Mouse (Mus musculus) kidney, adult 2 months (tissue): ENCODE results near the gene Rrp8. TPM values are rescaled to one million over a fixed set of nuclear protein-coding genes. Genes with fewer than 3 reads are reported as not detected.
A peak's percentile ranks its signal among the peaks of the same experiment; 100 is the strongest.
"Not testable (repeated sequence)": the region's sequence is repeated elsewhere in the genome, so short reads cannot be mapped to it uniquely, and the experiment has no call there.

ENCODE experiments used
- DNase-seq: peaks from one replicate; pipeline ENCODE4 v3.0.0; 2021
- H3K27ac ChIP-seq: fragments of 200-500 bp; 2 replicates; pipeline ENCODE4 v1.5.1; 2012; ENCODE audit warnings: low read depth, low read length, control low read depth, inconsistent platforms; ENCODE audit not compliant: insufficient read depth
- H3K27me3 ChIP-seq: fragments of 200-500 bp; replicated peaks from 2 replicates; pipeline ENCODE4 v1.6.1; 2012; ENCODE audit warnings: mild to moderate bottlenecking, moderate library complexity, low read length, inconsistent platforms; ENCODE audit not compliant: control insufficient read depth, insufficient read depth
- H3K36me3 ChIP-seq: fragments of 200-500 bp; 2 replicates; pipeline ENCODE4 v1.6.1; 2012; ENCODE audit warnings: mild to moderate bottlenecking, moderate library complexity, low read length, inconsistent platforms; ENCODE audit not compliant: control insufficient read depth, insufficient read depth
- H3K4me1 ChIP-seq: fragments of 200-500 bp; 2 replicates; pipeline ENCODE4 v1.6.1; 2011; ENCODE audit warnings: low read length; ENCODE audit not compliant: control insufficient read depth, insufficient read depth
- H3K4me3 ChIP-seq: fragments of 200-500 bp; 2 replicates; pipeline ENCODE4 v1.5.1; 2011; ENCODE audit warnings: mild to moderate bottlenecking, low read depth, low read length, control low read depth; ENCODE audit not compliant: insufficient read depth
- CTCF ChIP-seq: fragments of 200-500 bp; conservative IDR thresholded peaks from 2 replicates; pipeline ENCODE4 v1.5.1; 2011; ENCODE audit warnings: low read depth, mild to moderate bottlenecking, control low read depth, low read length, moderate library complexity, mixed read lengths; ENCODE audit not compliant: insufficient read depth, insufficient read length
- POLR2A ChIP-seq: fragments of 200-500 bp; IDR thresholded peaks from one replicate; pipeline ENCODE4 v1.6.1; 2011; ENCODE audit warnings: low read depth, low read length, control low read depth
- WGBS: fragments of 180-500 bp; shearing (Covaris S2); methylation state at CpG from one replicate; pipeline ENCODE4 v1.1.7; 2018; 5-methylcytosine and 5-hydroxymethylcytosine counted together
- polyA plus RNA-seq: library from polyadenylated mRNA; depleted of rRNA; stranded (reverse); fragments of >200 nt; gene quantifications from 2 replicates; pipeline ENCODE4 v1.2.3, GENCODE M21; 2012

The Rrp8 gene
- polyA plus RNA-seq, 1 experiment = 7.5 TPM

DNA sequence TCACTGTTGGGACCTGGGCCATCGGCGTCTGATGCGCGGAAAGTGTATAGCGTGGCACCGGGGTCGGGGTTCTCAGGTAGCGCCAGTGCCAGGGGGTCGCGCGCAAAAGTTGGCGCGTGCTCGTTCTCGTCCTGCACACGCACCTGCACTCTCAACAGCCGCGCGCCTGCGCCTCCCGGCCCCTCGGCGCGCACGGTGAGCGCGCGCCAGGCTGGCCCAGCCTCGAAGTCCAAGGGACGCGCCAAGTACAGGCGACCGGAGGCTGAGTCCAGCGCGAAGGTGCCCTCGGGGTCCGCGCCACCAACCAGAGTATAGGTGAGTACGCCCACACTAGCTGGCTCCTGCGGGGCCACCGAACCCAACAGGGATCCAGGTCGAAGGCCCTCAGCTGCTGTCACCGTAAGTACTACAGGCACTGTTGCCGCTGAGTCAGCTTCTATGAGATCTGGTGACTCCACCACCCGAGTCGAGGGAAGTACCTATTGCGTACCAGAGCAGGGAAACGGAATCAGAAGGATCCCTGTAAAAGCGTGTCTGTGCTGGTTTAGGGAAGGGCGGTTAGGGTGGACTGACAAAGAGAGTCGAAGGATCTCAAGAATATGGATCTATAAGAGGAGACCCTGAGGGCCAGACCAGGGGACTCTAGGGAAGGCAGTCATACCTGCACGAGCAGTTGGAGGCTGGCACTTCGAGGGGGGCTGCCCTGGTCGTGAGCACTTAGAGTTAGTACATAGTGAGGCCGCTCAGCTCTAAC, 25.5 kb upstream of the Rrp8 start:
- no peak overlapping the region for H3K4me3 ChIP-seq
- 72% methylated on average over 55 of the region's 55 CpGs for WGBS
- no peak for DNase-seq
- TF ChIP-seq POLR2A (no peak), CTCF (no peak)
- no peaks in the 10 kb centered on the region for H3K27me3 ChIP-seq
- H3K36me3 ChIP-seq = no peaks in the 10 kb centered on the region; the same call in 1 of the 2 replicates
- no peak overlapping the region for H3K27ac ChIP-seq
- no peaks in the 10 kb centered on the region for H3K4me1 ChIP-seq

DNA sequence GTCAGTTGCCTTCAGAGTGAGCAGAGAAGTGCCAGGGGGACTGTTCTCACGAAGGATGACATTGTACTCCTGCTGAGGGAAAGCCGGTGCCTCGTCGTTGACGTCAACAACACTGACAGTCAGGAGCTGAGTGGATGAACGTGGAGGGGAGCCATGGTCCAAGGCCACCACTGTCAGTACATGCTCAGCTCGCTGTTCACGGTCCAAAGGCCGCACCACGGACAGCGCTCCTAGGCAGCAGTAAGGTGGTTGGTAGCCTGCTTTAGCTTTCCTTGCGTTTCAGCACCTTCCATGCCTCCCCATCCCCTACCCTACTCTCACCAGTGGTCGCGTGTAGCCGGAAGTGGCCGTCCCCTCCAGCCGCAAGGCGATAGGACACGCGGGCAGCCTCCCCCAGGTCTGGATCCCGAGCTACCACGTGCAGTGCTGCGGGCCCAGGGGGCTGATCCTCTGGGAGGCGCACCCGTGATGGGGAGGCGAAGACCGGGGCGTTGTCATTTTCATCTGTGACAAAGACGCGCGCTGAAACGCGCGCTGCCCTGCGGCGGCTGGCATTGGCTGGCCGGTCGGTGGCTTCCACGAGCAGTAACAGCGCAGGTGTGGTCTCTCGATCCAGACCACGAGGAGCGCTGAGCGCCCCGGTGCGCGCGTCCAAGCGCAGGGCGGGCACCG, 24.8 kb upstream of the Rrp8 start:
- 62% methylated on average over 51 of the region's 51 CpGs for WGBS
- H3K36me3 ChIP-seq = no peaks in the 10 kb centered on the region; the same call in 1 of the 2 replicates
- no peaks in the 10 kb centered on the region for H3K27me3 ChIP-seq
- no peaks in the 10 kb centered on the region for H3K4me1 ChIP-seq
- no peak for DNase-seq
- H3K4me3 ChIP-seq = no peak overlapping the region
- TF ChIP-seq POLR2A (no peak), CTCF (no peak)
- H3K27ac ChIP-seq = no peak overlapping the region

DNA sequence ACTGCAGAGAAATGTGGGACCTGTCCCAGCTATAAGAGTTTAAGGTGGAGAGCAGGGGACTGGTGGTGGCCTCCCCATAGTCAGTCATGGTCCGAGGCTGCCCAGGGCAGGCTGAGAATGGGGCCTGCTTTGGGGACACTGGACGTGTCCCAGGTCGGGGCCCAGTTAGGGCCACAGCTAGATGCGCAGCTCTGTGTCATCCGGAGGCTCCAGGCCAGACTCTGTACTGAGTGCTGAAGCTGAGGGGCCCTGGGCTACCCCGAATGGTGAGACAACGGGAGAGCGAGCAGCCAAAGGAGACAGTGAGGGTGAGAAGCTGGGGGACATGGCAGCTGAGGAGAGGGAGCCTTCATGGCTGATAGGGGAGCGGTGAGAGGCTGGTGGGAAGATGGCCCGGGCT, 16.1 kb upstream of the Rrp8 start:
- TF ChIP-seq POLR2A (no peak), CTCF (no peak)
- H3K36me3 ChIP-seq = no peaks in the 10 kb centered on the region
- DNase-seq = no peak
- H3K4me1 ChIP-seq = peaks cover 3% of the 10 kb centered on the region; the same call in 1 of the 2 replicates
- no peaks in the 10 kb centered on the region for H3K27me3 ChIP-seq
- 94% methylated on average over 10 of the region's 10 CpGs for WGBS
- H3K27ac ChIP-seq = no peak overlapping the region
- H3K4me3 ChIP-seq = no peak overlapping the region

DNA sequence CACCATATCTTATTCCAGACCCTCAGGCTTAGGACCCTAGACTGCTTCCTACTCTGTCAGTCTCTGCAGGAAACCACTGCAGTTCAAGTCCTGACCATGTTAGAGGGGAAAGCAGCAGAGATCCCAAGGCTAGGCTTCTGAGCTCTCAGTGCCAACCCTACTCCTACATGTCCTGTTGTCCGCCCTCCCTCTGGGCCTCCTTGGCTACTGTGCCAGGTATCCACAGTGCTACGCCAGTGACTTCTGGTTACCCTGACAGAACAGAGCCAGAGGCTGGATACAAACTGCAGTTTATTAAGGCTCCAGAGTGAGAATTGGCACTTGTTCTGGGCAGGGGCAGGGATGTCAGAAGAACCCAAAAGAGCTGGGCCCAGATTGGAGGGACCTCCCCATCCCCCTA, 15.5 kb upstream of the Rrp8 start:
- 83% methylated on average over 2 of the region's 2 CpGs for WGBS
- H3K27ac ChIP-seq = no peak overlapping the region
- DNase-seq = no peak
- H3K4me3 ChIP-seq = no peak overlapping the region
- peaks cover 3% of the 10 kb centered on the region; the same call in 1 of the 2 replicates for H3K4me1 ChIP-seq
- TF ChIP-seq POLR2A (no peak), CTCF (no peak)
- no peaks in the 10 kb centered on the region for H3K27me3 ChIP-seq
- H3K36me3 ChIP-seq = no peaks in the 10 kb centered on the region

DNA sequence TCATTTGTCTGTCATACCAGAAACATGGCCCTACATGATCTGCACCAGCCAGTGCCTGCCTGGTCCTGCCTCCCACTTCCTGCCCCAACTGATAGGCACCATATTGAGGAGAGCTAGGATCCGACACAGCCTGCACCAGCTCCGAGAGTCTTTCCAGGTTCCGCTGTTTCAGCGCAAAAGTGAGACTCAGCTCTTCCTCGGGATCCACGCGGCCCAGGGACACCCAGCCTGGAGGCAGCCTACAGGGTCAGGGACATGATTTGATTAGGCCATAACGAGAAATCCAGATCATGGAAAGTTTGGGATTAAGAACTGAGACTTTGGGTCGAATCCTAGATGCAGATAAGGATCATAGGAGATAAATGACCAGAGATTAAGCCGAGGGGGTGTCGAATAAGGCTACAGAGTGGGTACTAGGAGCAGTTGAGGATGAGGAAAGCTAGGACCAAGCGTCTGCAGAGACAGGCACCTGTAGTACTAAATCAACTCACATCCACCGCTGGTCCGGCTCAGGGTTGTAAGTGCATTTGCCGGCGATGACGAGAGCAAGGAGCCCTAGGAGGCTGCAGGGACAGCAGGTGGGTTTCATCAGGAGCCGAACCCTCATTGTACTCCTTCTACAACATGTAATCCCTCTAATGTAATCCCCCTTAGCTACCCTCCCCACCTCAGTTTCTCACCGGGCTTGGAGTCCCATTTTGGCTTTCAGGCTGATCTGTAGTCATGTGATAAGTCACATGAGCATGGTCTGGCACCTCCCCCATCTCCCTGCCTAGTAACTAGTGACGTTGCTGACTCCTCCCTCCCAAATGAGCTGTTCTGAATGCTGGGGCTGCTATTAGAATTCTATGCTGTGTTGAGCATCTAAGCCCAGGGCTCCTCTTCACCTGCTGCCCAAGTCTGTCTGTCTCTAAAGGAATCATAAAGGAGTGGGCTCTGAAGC, 14.6 kb upstream of the Rrp8 start, which contains the start of gene Tpp1:
Tpp1 (minus strand) TSS at position 745 of the 943 bp plus-strand sequence.
- TF ChIP-seq POLR2A (peak; percentile 11), CTCF (no peak)
- Histone ChIP-seq H3K27ac (peak within 1 kb of the TSS; percentile 50), H3K36me3 (no peaks in the 10 kb centered on the region), H3K4me1 (peaks cover 3% of the 10 kb centered on the region; the same call in 1 of the 2 replicates), H3K4me3 (peak within 1 kb of the TSS; percentile 95), H3K27me3 (no peaks in the 10 kb centered on the region)
- 10% methylated on average over 20 of the region's 20 CpGs for WGBS
- peak; percentile 97 for DNase-seq

DNA sequence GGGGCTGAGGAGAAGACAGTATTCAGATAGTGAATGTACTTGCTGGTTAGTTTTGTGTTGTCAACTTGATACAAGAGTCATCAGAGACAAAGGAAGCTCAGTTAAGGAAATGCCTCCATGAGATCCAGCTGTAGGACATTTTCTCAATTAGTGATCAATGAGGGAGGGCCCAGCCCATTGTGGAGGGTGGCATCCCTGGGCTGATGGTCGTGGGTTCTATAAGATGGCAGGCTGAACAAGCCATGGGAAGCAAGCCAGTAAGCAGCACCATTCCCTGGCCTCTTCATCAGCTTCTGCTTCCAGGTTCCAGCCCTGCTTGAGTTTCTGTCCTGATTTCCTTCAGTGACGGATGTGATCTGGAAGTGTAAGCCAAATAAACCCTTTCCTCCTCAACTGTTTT, 10.6 kb upstream of the Rrp8 start:
- Histone ChIP-seq H3K4me1 (peaks cover 11% of the 10 kb centered on the region; the same call in 1 of the 2 replicates), H3K4me3 (no peak overlapping the region), H3K27me3 (no peaks in the 10 kb centered on the region), H3K36me3 (0 out of 2 replicates have a peak, but pooled peaks cover 2% of the 10 kb centered on the region), H3K27ac (no peak overlapping the region)
- TF ChIP-seq POLR2A (no peak), CTCF (no peak)
- WGBS = 83% methylated on average over 2 of the region's 2 CpGs
- DNase-seq = no peak

DNA sequence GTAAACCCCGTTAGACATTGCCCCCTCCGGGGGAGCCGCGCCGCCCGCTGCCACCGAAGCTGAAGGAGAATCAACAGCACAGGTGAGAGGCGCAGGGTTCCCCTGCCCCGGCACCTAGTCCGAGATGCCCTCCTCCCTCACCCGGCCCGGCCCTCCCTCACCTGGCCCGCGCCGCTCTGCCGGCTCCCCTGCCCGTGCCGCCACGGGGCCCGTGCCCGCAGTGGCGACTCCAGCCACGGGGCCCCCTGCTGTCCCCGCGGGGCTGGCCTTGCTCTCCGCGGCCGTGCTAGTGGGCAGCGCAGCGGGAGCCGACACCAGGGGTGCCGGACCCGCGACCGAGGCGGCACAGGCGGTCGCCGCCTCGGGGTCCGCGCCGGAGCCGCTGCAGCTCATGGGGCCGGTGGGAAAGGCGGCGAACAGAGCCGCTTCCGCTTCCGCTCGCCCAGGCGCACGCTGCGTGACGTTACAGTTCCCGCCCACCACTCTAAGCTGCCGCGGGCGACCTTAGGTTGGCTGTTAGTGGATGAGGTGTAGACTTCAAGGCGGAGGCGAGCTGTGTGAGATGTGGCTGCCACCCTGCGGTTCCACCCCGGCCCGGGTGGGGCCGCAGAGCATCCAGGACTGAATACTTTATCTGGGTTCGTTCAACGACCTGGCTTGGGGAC, 6.9 kb upstream of the Rrp8 start, which contains the start of gene Taf10:
Taf10 (minus strand) TSS at position 436 of the 665 bp plus-strand sequence.
- Histone ChIP-seq H3K27ac (0 out of 2 replicates have a peak within 1 kb of the TSS, but pooled peaks have one; percentile 15), H3K4me1 (peaks cover 8% of the 10 kb centered on the region; the same call in 1 of the 2 replicates), H3K27me3 (no peaks in the 10 kb centered on the region), H3K4me3 (peak within 1 kb of the TSS; percentile 78), H3K36me3 (peaks cover 2% of the 10 kb centered on the region; the same call in 1 of the 2 replicates)
- peak; percentile 92 for DNase-seq
- peak; percentile 40 for TF ChIP-seq CTCF
- peak; percentile 39 for TF ChIP-seq POLR2A
- WGBS = under 1% methylated on average over 62 of the region's 67 CpGs

DNA sequence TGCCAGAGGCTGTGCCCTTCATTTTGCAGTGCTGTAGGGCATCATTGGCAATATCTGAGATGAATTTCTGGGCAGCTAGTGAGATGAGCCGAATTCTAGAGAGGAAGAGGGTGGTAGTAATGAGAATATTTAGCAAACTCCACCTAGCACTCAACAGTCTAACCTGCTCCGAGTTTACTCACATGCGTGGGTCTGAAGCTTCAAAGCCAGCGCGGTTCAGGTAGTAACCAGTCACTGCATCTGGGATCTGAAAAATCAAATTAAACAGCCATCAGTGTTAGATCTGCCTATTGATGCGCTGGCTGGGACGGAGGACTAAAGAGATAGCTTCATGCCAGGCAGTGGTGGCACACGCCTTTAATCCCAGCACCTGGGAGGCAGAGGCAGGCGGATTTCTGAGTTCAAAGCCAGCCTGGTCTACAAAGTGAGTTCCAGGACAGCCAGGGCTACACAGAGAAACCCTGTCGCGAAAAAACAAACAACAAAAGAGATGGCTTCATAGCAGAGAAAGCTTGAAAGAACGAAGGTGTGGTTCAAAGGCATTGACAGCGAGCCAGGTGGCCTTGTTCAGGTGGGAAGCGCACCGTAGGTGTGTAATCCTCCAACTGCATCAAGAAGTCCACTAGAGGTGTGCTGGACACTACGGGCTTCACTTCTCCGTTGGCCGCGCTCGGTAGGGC, 6.2 kb upstream of the Rrp8 start:
- H3K4me1 ChIP-seq, H3K27ac ChIP-seq, DNase-seq, H3K36me3 ChIP-seq, H3K27me3 ChIP-seq: not testable (repeated sequence)
- H3K4me3 ChIP-seq = peak overlapping the region; percentile 78
- WGBS = 31% methylated on average over 20 of the region's 20 CpGs

DNA sequence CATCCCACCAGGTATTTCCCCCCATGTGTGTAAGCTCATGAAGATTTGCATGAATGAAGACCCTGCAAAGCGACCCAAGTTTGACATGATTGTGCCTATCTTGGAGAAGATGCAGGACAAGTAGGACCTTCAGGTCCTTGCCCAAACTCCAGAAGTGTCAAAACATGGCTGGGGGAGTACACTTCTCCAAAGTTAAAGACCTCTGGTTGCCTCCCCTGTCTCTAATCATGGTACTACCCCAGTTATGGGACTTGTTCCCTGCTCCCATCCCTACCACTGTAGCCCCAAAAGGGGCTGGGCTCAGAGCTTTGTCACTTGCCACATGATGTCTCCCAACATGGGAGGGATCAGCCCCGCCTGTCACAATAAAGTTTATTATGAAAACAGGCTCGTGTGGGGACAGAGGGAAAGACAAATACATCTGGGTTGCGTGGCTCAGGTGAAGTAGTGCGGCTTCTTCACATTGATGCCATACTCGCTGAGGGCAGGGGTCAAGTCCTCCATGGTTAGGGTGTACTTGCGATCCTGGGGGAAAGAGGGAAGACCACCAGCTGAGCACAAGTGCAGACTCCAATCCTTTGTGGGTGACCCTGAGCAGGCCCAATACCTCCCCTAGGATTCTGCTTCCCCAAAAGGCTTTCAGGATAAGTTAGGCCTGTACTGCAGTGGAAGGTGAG, 5.5 kb upstream of the Rrp8 start:
- not testable (repeated sequence) for DNase-seq, H3K36me3 ChIP-seq, H3K4me1 ChIP-seq, H3K4me3 ChIP-seq, H3K27me3 ChIP-seq, H3K27ac ChIP-seq
- 78% methylated on average over 7 of the region's 7 CpGs for WGBS
